Comparison of ENCODE assay signal across 15 mouse cellular contexts in genomic region chr13:57960254-57960653, GRCm38 (mm10). TPM values are rescaled to one million over a fixed set of nuclear protein-coding genes. Genes with fewer than 3 reads are reported as not detected.
"Had no signal": no experiment of that assay in that cellular context is flagged by ENCODE, and none has a peak within 500 bp of the region (broad histone marks: within the 10 kb centered on the region; RNA-seq: fewer than 3 reads in every experiment).

No protein-coding gene starts in this region.

- DNase-seq: gastrocnemius, postnatal 25 days; heart, adult 18-20 months; heart, postnatal 10 days; heart, postnatal 36 days; kidney, adult 11 months; kidney, adult 2 months; kidney, adult 9 months; kidney, postnatal 14 days; kidney, postnatal 36 days; layer of hippocampus, adult 9-11 months; layer of hippocampus, postnatal 36 days; left cerebral cortex, postnatal 4 days had no signal

RNA-seq across cellular contexts. Expression of gene Spock1, which starts 52.1 kb away (rescaled TPM):
- total RNA-seq: granulocyte monocyte progenitor cell, adult 5-6 weeks; hematopoietic stem cell, adult 5-6 weeks; liver, adult 2 months had no signal
